Mouse (Mus musculus): ENCODE data around the gene Tnnt2. TPM values are rescaled to one million over a fixed set of nuclear protein-coding genes. Genes with fewer than 3 reads are reported as not detected.

Tnnt2 gene
- total RNA-seq, 2 experiments from 2014 or later = 7.5 to 8.9 TPM

DNA sequence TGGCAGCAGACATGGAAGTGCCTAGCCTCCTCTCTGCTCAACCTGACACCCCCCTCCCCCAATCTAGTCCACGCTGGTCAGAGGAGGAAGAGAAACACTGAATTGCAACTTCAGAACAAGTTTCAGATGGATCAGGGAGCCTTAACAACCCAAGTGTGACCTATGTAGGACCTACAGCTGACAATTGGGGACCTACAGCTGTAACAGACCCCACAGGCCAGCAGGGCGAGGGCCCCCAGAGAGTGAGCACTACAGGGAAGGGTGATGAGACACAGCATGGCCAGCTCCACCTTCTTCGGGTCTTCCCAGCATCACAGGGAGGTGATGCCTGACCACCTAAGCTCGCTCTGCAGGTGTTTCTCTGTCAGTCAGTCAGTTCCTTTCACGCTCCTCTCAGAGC is 24.9 kb downstream of the Tnnt2 start:
- Histone ChIP-seq H3K27ac (no peak overlapping the region), H3K4me3 (no peak overlapping the region)
- intact Hi-C loops (cut with DNase I) = loop anchor here (10.0 kb wide), 1 partner anchor 364 kb away; no protein-coding TSS in a partner anchor
- no peak for TF ChIP-seq CTCF (IDR thresholded peaks at IDR 0.05)
- no peak for DNase-seq (ENCODE audit: extremely low spot score in 1 of 2, low spot score in 2 of 2)

DNA sequence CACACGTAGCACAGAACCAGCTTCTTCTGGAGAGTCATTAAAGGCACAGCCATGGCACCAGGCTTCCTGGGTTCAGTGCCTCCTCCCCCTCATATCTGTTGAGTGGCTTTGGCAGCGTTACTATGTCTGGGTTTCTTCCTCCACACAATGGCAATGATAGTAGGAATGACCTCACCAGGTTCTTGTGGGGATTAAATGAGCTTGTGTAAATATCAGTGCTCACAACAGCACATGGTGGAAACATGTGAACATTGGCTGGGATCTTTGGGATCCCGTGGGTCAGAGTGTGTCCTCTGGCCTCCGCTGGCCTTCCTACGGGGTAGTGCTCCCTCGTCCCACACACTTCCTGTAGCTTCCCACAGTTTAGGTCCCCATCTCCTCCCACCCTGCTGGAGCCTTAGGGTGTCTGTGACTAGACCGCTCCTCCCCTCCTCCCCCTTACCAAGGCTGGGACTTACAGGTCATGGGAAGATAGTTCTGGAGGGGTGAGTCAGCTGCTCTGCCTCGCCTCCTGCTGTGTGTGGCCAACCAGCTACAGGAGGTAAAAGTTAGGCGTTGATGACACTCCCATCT is 25.9 kb downstream of the Tnnt2 start:
- Histone ChIP-seq H3K4me3 (no peak overlapping the region), H3K27ac (no peak overlapping the region)
- intact Hi-C loops (cut with DNase I) = loop anchor here (10.0 kb wide), 1 partner anchor 363 kb away; no protein-coding TSS in a partner anchor
- no peak for TF ChIP-seq CTCF (IDR thresholded peaks at IDR 0.05)
- DNase-seq (ENCODE audit: extremely low spot score in 1 of 2, low spot score in 2 of 2) = no peak

DNA sequence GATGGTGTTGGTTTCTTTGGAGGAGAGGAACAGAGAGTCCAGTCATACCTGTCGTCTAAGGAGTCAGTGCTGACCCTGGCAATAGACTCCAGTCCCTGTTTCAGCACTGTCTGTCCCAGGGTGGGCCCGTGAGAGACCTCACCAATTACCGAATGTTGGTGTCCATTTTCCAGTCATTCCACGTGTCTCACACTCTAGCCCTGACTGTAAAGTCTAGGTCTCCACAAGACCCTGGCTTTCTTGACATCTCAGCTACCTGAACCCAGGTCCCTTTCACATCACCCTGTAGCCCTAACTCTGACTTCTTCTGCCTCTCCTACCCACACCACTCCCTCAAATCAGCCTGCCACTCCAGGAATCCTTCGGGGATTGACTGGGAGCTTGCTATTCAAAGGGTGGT is 26.4 kb downstream of the Tnnt2 start:
- DNase-seq (ENCODE audit: extremely low spot score in 1 of 2, low spot score in 2 of 2) = no peak
- Histone ChIP-seq H3K4me3 (no peak overlapping the region), H3K27ac (no peak overlapping the region)
- no peak for TF ChIP-seq CTCF (IDR thresholded peaks at IDR 0.05)
- intact Hi-C loops (cut with DNase I) = loop anchor here (10.0 kb wide), 1 partner anchor 362 kb away; no protein-coding TSS in a partner anchor

DNA sequence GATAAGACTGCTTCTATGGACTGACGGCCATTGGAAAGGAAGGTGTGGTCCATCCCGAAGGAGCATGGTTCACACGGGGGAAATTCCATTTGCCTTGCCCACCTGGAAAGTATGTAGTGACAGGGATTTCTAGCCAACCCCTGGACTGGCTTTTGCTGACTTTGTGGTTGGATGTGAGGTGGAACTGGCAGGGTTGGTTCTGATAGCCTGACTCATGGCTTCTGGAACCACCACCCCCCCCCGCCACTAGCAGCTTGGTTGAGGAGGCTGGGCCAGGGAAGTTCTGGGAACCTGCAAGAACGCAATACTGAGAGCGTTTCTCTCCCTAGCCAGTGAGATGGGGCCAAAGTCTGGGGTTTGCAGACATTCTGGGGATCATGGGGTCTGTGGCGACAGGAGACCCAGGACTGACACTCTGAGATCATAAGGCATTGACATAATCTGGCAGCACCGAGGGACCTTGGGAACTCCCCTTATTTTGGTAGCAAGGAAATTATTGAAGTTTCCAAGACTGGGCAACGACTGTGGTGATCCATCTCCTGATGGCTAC is 27.7 kb downstream of the Tnnt2 start:
- no peak overlapping the region for H3K27ac ChIP-seq
- no peak for DNase-seq (ENCODE audit: extremely low spot score in 1 of 2, low spot score in 2 of 2)
- intact Hi-C loops (cut with DNase I) = loop anchor here (10.0 kb wide), 1 partner anchor 361 kb away; no protein-coding TSS in a partner anchor
- no peak overlapping the region for H3K4me3 ChIP-seq
- no peak for TF ChIP-seq CTCF (IDR thresholded peaks at IDR 0.05)

DNA sequence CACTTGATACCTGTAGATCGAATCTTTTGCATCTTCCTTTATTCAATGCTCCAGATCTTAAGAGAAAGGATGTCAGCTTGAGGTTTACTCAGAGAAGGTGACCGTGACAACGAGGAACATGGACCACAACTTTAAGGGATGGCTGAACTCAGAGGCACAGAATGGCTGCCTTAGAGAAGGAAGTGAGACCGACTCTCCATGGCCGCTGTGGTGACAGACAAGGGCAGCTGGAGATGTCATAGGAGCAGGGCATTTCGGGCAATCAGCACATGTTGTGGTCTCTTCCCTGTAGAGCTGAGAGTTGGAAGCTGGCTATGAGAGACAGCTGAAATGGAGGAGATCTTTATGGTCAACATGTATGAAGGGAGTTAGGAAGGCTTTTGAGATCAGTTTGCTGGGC is 28.7 kb downstream of the Tnnt2 start:
- Histone ChIP-seq H3K4me3 (no peak overlapping the region), H3K27ac (no peak overlapping the region)
- TF ChIP-seq CTCF (IDR thresholded peaks at IDR 0.05) = no peak
- DNase-seq (ENCODE audit: extremely low spot score in 1 of 2, low spot score in 2 of 2) = no peak
- intact Hi-C loops (cut with DNase I) = loop anchor here (1.0 to 10.0 kb wide), 2 partner anchors 79 to 360 kb away; no protein-coding TSS in a partner anchor

DNA sequence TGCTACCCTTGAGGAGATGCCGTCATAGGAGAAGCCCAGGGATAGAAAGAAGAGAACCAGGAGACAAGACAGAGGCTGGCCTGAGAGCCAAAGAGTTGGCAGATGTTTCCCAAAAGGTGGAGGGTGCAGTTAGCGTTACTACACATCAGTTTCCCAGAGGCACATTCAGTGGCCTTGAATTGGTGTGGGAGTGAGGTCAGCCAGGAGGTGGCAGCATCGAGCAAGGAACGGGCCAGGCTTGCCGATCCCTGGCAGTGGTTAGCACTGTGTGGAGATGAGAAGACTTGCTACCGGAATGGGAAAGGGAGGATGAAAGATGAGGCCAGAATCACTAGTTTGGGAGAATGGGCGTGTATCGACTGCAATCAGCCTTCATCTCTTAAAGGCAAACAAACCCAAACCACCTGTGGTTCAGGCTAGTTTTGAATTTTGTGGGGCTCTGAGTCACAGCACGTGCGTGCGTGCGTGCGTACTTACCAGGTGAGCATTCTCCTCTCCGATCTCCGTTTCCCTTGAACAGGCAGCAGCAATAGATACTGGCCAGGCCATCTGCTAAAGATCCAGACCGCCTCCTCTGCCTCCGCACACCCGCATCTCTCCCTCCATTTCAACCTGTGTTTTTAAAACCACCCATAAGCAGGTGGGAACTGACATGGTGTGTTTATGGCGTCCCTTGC is 29.5 kb downstream of the Tnnt2 start:
- H3K4me3 ChIP-seq = no peak overlapping the region
- intact Hi-C loops (cut with DNase I) = loop anchor here (1.0 to 10.0 kb wide), 2 partner anchors 79 to 359 kb away; no protein-coding TSS in a partner anchor
- no peak overlapping the region for H3K27ac ChIP-seq
- peak; percentile 78 to 91 for DNase-seq (ENCODE audit: extremely low spot score in 1 of 2, low spot score in 2 of 2)
- peak; percentile 85 for TF ChIP-seq CTCF (IDR thresholded peaks at IDR 0.05)

DNA sequence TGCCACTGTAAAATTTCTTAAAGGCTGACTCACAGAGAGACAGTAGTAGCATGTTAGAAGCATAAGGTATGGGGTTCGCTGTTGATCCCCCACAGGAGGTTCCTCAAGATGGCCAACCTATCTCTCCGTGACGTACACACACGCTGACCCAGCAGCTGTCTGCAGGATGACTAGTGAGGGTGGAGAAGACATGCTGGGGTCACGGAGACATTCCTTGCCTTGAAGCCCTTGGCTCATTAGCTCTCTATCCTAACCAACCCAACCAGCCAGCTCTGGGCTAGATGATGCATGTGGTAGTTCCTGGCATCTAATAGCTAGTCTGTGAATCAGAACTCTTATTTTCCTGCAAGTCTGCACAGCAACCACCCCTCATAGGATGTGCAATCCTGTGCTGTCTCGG is 32.4 kb downstream of the Tnnt2 start:
- DNase-seq (ENCODE audit: extremely low spot score in 1 of 2, low spot score in 2 of 2) = no peak
- TF ChIP-seq CTCF (IDR thresholded peaks at IDR 0.05) = no peak
- Histone ChIP-seq H3K27ac (no peak overlapping the region), H3K4me3 (no peak overlapping the region)
- intact Hi-C loops (cut with DNase I) = loop anchor here (10.0 kb wide), 1 partner anchor 356 kb away; no protein-coding TSS in a partner anchor

DNA sequence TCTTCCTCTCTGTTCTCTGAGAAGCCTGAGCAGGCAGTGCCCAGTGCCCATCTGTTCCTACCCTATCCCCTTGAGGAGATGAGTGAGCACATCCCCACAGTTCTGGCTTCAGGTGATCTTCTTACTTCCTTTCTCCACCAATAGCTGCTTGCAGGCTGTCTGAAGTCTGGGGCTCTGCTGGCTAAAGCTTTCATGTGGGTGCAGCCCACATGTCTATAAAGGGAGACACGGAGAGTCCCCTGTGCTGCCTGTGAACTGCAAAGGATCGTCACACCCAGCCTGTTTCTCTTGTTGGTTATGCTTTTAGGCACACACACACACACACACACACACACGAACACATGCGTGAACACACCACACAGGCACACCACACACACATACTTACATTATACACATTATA is 36.8 kb downstream of the Tnnt2 start:
- H3K4me3 ChIP-seq = no peak overlapping the region
- H3K27ac ChIP-seq = no peak overlapping the region
- intact Hi-C loops (cut with DNase I) = no loop called here
- DNase-seq (ENCODE audit: extremely low spot score in 1 of 2, low spot score in 2 of 2) = peak in 1 of 2 experiments; percentile 30
- no peak for TF ChIP-seq CTCF (IDR thresholded peaks at IDR 0.05)

DNA sequence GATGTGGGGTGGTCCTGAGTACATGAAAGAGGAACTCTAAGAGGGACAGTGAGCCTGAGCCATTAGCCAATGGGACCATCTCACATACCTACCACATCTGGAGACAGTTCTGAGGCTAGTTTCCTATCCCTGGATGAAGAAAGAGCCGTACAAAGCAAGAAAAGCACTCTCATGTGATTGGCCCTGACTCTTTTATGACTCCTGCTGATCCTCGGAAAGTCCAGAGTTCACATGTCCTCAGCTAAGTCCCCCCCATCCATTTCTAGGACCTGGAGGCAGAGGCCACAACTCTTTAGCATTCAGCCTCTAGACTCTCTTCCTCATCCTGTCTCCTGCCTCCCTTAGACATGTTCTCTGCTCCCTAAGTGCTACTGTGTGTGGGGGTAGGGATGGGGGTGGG is 41.1 kb downstream of the Tnnt2 start:
- DNase-seq (ENCODE audit: extremely low spot score in 1 of 2, low spot score in 2 of 2) = no peak
- Histone ChIP-seq H3K27ac (no peak overlapping the region), H3K4me3 (no peak overlapping the region)
- intact Hi-C loops (cut with DNase I) = no loop called here
- no peak for TF ChIP-seq CTCF (IDR thresholded peaks at IDR 0.05)

DNA sequence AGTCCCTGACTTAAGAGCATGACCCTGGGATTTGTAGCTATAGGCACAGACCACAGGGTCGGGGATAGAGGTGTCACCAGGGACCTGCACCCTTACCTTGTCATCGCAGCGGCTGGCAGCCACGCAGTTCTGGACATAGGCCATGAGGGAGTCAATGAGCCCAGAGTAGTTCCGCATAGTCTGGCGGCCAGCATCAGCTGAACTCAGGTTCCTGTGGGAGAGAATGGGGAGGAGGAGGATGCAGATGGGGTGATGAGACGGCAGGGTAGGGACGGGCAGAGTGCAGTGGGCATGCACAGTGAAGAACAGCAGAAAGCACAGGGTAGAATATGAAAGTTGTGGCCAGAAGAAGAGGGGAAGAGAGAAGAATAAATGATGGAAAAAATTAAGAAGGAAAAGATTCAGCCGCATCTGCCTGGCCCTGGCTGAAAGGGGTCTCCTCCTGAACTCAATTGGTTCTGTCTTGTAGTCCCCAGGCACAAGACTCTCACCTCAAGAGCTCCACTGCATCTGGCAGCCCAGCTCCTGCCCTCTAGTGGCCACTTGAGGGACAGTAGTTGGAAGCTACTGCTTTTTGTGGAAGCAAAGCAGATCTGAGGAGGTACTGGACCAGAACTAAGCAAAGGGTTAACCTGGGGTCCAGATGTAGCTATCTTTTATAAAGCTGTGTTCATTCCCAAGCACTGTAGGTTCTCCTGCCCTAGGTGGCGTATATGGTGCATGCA is 46.4 kb downstream of the Tnnt2 start:
- intact Hi-C loops (cut with DNase I) = no loop called here
- no peak overlapping the region for H3K27ac ChIP-seq
- DNase-seq (ENCODE audit: extremely low spot score in 1 of 2, low spot score in 2 of 2) = peak; percentile 51 to 66
- TF ChIP-seq CTCF (IDR thresholded peaks at IDR 0.05) = peak; percentile 83
- no peak overlapping the region for H3K4me3 ChIP-seq

DNA sequence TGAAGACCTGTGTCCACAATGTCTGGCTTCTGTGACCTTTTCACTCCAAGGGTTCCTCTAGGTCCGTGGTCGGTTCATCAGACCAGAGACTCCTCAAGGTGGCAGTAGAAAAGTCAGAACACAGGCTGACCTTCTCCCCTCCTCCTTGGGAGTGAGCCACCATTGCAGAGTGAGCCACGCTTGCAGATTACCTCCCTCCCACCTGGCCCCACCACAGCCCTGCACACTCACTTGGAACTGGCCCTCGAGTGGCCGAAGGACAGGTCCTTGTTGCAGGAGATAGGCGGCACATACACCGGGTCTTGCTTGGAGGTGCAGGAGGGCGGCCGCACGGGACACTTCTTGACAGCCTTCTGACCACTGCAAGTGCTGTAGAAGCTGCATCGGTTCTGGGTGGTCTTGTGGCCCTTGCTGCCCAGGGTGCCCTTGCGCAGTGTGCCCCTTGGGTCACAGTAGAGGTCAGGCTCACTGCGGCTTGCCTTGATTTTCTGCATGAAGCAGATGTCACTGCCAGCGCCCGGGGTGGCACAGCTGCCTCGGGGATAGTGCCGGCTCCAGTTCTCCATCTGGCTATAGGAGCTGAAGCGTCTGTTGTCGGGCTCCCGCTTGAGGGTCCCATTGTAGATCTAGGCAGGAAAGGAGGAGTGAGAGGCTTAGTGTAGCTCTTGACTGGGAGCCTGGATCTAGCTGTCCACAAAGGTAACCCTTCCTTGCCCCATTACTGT is 53.5 kb downstream of the Tnnt2 start:
- intact Hi-C loops (cut with DNase I) = no loop called here
- DNase-seq (ENCODE audit: extremely low spot score in 1 of 2, low spot score in 2 of 2) = no peak
- H3K27ac ChIP-seq = no peak overlapping the region
- no peak overlapping the region for H3K4me3 ChIP-seq
- TF ChIP-seq CTCF (IDR thresholded peaks at IDR 0.05) = no peak

Data from left cerebral cortex, adult 2 months (tissue).